Mouse (Mus musculus) gastrocnemius, postnatal 14 days (tissue): ENCODE data around the gene Klhl29. TPM values are rescaled to one million over a fixed set of nuclear protein-coding genes. Genes with fewer than 3 reads are reported as not detected.
A peak's percentile ranks its signal among the peaks of the same experiment; 100 is the strongest.

ENCODE experiments used
- DNase-seq: peaks from one replicate; pipeline ENCODE4 v3.0.0; 2021; ENCODE audit warnings: mixed read lengths
- intact Hi-C: fragments of 180-260 bp; cut with DNase I; formaldehyde crosslinking; loops from one replicate; pipeline ENCODE4 v1.15.1; 2025; ENCODE audit warnings: low total_unique reads
- total RNA-seq, 2 experiments: library from RNA; stranded (reverse); gene quantifications; 2 replicates each; pipeline ENCODE4 v1.2.3; 2021

Gene Klhl29
- total RNA-seq, 2 experiments from 2014 or later = 3.5 to 3.9 TPM

DNA sequence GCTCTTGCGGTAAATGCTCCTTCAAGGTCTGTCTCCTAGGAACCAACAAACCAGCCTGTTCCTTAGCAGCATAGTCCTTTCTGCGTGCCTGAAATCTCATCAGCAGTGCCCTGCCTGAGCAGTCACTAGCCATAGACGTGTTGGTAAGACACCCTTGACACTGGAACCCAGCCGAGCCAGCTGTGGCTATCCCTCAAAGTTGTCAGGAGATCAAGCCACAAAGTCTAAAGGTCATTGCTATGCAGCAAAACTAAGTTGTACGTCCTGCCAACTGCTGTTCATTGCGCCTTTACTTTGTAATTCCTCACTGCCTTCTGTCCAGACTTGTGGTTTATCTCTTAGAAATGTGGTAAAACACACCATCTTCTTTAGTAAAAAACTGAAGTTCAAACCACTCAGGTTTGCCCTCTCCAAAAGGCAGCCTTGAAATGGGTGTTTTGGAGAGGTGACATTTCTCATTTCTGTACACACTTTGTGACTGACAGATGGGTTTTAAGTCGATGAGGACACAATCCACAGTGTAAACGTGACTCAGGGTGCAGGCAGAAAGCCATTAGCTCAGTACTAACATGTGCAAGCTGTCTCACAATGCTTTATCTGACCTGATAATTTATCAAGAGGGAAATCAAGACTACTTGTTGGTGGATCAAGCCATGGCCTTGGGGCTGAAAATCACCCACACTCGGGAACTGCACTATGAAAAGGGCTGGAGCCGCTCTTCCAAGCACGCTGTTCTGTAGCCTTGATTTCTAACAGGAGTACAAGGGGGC is 171.2 kb downstream of the Klhl29 start:
- peak; percentile 85 for DNase-seq
- intact Hi-C loops = no loop called here

DNA sequence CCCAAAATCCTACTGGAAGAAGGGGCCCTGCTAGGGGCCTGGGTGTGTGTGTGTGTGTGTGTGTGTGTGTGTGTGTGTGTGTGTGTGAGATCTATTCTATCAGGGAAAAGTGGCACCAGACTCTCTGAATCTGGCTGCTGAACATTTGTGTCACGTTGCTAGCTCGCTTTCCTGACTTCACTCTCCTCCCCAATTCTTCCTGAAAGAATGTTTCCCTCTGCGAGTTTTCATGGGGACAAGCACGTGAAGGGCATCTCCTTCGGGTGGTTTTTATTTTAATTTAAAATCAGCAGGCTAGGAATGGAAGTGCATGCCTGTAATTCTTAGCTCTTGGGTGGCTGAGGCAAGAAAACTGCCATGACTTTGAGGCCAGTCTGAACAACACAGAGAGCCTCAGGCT is 172.1 kb downstream of the Klhl29 start:
- intact Hi-C loops = no loop called here
- DNase-seq = no peak

DNA sequence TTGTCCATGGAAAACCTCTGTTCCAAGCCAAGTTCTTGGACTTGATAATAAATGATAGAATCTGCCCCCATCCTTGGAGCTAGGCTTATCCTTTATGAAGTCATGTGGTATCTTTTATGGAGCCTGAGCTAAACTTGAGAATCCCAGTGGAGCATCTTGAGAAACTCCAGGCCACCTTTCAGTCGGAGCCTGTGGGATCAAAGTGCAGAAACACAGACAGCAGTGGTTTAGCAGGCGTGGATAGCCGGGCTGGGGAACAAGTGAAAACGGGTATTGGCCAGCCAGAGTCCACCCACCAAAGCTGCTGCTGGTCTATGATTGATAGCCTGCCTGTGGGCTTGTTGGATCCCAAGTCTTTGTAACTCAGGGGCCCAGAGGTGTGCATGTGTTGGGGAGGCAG is 177.2 kb downstream of the Klhl29 start:
- no peak for DNase-seq
- intact Hi-C loops = no loop called here

DNA sequence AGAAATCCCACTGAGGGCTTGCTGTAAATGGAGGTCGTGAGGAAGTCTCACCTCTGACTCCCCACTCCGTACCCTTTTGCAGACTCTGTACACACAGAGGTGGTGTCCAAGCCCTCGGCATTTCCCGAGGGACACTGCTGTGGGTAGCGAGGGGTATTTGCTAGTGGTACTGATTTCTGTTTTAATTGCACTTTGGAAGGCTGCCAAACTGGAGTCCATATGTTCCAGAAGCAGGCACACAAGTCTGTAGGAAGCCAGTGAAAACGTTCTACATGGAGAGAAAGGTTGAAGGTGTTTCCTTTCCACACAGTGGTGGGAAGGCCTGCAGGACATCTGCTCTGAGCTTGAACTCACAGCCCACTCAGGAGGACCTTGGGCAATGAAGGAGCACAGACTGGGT is 181.3 kb downstream of the Klhl29 start:
- intact Hi-C loops = no loop called here
- no peak for DNase-seq

DNA sequence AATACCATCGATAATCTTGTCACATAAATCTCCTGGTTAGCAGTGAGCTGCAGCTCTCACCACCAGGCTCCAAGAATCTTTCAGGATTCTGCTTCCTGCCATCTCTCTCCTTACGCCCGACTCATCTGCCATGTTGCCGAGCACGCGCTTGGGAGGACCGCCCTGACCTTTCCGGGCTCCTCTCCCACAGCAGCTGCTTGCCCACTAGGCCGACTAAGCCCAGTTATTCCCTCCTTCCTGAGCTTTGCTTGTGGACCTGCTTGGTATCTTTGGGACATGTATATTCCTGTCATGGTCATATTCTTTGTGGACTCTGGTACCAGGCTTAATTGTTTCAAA is 183.1 kb downstream of the Klhl29 start:
- intact Hi-C loops = no loop called here
- peak; percentile 56 for DNase-seq

DNA sequence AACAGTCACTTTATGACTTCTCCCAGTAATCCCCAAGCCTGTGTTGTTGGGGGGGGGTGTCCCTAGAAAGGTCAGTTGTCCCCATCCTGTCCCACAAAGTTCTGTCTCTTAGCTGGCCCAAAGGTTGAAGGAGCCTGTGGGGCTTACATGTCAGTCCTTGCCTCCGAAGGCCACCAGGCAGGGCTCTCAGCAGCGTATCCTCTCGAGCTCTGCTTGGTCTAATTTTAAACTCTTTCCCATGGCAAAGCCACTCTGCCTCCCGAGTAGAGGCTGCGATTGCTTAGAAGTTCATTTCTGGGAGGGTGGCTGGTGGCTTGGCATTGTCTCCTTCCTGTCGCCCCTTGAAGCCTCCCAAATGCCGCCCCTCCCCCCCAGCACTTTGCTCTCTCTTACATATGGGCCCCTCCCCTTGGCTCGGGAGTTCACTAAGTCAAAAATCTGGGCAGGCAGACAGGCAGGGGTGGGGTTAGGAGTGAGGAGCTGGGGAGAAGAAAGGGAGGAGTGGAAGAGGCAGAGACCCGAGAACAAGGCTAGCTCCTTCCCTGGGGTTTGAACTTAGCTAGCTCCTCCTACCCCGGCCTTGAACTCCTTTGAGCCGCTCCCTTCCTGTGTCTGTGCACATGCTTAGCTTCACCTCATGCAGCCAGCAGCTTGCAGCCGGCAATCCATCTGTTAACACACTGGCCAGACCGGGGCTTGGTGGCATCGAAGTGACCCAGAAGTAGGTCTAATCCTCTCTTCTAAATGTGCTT is 183.7 kb downstream of the Klhl29 start:
- peak; percentile 81 for DNase-seq
- intact Hi-C loops = no loop called here

DNA sequence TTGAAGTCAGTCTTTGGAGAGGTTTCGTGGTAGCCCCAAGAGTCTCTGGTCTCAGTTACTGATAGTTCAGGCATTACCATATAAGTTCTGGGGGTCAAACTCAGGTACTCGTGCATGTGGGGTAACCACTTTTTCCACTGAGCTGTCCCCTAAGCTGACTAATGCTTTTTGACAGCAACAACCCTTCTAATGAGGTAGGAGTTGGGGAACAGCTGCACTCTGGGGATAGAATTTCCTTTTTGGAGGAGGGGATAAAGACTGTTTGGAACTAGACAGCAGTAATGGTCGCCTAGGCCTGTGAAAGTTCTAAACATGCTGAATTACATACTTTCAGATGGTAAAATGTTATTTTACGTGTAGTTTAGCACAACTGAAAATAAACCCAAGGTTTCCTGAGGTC is 184.3 kb downstream of the Klhl29 start:
- DNase-seq = no peak
- intact Hi-C loops = no loop called here

DNA sequence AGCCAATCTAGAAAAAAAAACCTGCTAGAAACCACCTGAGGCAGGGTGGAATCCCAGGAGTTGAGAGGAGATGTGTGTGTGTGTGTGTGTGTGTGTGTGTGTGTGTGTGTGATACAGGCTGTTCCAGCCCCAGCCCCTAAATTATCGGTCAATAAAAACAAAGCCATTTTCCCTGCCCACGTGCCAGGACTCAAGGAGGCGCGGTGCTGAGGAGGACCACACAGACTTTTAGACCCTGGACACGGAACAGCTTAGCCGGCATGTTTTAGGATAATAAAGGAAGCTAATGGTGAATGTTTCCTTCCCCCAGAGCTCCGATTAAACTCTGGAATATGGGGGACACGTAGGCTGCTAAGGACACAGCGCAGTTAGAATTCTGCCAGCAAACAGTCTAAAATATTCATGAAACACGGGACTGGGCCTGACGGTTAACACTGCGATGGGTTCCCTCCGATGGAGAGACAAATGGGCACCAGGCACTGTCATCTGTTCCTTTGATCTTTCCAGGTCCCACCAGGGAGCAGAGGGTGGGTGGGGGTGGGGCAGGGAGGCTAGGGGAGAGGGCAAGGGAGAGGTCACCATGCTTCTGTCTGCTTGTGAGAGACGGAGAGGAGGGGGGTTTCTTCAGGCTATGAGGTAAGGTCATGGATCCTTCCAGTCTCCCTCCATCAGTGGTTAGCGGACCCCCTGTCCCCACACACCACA is 185.9 kb downstream of the Klhl29 start:
- intact Hi-C loops = no loop called here

DNA sequence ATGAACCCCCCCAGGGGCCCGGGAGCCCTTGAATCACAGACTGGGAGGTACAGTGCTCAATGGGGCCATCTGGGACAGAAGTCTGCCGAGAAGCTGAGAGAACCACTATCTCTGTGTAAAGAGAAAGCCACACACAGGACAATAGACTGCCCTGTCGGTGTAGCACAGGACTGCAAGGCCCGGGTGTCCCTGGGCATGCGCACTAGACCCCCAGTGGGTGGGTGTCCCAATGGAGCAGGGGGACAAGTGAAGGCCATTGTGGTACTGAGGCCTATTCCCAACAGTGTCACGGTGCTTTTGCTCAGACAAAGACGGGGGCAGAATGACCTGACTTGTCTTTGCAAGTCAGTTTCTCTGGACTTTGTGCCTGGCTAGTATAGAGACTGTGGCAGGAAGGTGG is 186.6 kb downstream of the Klhl29 start:
- intact Hi-C loops = no loop called here

More for the DNA sequence above, 185.9 kb downstream of the Klhl29 start:
- DNase-seq = no peak

DNA sequence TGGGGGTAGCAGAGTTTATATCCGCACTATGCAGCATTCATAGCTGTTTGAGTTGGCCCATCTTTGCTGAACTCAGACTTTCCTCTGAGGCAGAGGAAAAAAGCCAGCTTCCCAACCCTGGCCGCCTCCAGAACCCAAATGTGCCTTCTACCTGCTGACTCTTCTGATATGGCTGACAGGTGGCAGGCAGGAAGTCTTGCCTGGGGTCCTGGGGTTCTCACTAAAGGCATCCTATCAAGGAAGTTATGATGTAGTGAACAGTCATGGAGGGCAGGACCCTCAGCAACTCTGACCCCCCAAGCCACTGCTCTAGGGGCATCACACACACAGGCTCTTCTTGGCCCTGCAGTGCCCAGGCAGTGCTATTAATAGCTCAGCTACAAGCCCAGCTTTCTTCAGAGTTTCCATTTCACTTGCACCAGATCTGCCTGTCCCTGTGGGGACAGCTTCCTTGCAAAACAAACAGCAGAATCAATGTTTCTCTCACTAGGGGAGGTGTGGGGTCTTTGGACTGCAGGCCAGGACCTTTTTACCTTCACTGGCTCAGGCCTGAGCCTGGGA is 187.6 kb downstream of the Klhl29 start:
- no peak for DNase-seq
- intact Hi-C loops = no loop called here

More for the DNA sequence above, 186.6 kb downstream of the Klhl29 start:
- DNase-seq = no peak

DNA sequence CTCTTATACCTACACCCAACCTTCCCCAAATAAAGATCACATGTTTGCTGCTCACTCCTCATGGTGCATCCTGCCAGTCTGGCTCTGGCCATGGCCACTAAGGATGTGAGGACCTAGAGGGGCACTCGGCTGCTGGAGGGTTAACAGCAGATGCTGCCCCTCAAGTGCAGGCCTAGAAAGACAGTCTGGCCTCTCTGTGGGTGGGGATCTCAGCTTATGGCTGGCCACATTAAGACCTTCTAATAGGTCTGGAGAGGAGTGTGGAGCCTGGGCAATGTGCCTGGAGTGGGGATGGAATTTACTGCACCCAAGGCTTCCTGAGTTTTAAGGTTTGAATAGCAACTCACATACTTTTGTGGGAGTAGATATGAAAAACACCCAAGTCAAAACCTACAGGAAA is 188.8 kb downstream of the Klhl29 start:
- intact Hi-C loops = no loop called here
- DNase-seq = peak; percentile 45

DNA sequence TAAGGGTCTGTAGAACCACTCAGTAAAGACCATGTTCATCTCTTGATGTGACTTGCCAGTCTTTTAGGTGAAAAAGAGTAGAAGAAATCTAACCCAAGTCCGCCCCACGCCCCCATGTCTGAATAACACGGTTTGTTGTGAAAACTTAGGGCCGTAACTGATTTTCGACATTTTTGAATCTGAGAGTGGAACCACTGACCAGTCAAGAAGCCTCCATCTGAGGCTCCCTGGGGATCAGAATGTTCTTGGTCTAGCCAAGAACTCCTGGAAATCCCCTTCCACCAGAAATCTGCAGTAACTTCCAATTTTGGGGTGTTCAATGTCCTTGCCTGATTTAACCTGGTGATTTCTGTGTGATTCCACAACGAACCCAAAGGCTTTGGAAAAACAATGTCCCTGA is 189.9 kb downstream of the Klhl29 start:
- DNase-seq = no peak
- intact Hi-C loops = no loop called here

DNA sequence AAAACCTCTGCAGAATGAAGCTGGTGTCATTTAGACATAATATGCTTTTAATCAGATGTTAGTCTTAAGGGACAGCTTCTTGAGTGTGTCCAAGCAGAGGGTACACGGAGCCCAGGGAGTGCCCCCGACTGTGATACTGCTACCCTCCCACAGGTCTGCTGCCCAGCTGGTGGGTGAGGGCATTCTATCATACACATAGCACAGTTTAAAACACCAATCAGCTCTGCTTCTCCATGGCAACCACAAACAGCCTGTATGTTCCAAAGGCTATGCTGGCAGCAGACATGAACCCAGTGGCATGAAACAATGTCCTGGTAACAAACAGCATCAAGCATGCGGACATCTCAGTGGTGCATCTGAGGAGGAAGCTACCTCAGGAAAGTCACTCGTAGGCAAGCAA is 192.9 kb downstream of the Klhl29 start:
- no peak for DNase-seq
- intact Hi-C loops = no loop called here

DNA sequence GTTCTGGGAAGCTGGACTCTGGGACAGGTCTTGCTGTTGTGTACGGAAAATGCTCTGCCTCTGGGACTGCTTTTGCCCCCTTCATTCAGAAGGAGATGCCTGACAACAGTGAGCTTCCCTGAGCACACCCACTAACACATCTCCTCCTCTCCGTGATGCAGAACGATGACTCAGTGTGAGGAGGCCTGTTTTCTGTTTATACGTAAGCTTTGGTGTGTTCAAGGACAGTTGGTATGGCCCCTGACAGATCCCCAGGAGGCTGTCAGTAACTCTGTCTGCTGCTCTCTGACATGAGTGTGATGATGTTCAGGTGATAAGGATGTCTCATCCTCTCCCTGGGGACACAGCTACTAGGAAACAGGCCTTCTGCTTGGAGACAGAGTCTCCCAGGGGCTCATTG is 193.3 kb downstream of the Klhl29 start:
- no peak for DNase-seq
- intact Hi-C loops = no loop called here

DNA sequence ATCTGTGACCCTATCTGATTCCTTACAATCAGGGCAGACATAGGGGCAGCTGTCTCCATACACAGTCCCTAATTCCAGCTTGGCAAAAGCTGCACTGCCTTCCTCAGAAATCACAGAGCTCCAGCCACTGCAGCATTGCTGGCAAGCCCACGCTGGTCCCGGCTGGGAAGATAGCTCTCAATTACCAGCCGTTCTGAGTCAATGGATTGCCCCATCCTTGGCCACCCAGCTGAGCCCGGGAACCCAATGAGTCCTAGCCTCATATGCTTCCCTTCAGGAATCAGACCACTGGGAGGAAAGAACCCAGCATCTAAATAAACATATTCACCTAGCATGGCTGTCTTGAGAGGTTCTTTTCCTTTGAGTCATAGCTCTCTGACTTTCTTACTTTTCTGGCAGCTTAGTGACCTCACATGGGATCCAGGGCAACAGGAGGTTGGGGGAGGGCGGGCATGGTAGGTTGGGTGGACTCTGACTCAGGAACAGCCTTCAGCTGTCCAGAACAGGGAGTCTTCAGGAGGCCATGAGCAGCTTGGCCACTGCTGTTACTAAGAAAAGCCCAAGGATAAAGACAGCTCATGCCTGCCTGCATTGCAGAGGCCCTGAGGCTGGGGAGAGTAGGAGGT is 198.7 kb downstream of the Klhl29 start:
- DNase-seq = peak; percentile 47

DNA sequence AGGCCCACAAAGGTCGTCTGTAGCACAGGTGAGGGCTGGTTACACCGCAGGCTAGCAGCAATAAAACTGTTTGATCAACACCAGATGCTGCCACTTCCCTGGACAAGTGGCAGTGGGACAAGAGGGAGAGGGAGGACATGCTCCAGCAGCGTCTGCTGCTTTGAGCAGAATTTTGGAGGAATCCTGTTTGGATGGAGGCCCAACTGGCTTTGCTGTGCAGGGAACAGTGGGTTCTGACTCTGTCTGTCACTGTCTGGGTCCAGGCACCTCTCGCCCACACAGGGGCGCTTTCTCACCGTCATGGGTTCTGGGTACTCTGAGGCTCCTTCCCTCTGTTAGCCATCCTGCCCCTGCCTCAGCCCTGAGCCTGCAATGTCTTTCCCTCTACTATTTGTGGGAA is 209.3 kb downstream of the Klhl29 start:
- intact Hi-C loops = no loop called here
- DNase-seq = peak; percentile 42

More for the DNA sequence above, 198.7 kb downstream of the Klhl29 start:
- intact Hi-C loops = no loop called here

DNA sequence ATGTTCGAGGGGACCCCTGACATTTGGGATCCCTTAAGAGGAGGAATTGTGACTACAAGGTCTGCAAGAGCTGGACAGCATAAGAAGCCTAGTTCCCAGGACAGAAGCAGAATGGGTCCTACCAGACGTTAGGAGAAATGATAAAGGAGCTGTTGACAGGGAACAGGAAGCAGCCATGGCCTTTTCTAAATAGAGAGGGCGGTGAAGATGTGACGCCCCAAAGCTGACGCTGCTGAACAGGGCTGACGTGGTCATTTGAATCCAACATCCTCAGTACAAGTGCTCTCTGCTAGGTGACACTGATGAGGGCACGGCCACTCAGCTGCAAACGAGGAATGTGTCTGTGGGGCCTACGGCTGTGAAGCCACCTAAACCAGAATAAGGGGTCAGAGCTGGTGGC is 210.1 kb downstream of the Klhl29 start:
- no peak for DNase-seq
- intact Hi-C loops = no loop called here

DNA sequence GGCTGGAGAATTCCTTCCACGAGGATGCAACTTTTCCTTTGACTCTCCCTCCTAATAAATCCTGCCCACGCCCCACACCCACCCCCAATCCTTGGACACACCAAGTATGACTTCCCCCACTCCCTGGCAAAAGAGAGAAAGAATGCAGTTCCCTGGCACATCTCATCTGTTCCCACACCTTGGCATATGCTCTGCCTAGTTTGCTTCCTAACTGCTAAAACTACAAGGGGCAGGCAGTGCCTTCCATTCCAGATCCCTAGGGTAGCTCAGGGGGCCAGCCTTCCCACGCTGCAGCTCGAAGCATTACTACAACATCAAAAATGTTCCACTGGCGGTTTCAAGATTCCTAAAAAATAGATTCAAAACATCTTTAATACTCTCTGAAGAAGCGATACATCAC is 212.8 kb downstream of the Klhl29 start:
- no peak for DNase-seq
- intact Hi-C loops = no loop called here

DNA sequence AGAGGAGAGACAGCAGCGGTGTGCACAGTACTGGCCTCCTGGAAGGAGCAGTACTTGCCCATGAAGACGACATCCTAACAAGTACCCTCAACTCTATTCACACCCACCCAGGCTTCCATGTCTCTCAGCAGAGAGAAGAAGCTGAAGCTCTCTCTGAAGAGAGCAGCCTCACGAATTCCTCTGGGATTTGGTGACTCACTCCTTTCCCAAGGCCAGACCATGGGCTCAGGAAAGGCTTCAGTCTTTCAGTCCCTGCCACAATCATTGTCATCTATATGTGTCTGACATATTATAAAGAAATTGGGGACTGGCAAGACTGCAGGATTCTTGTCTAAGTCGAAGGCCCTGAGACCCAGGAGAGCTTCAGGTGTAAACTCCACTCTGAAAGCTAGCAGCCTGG is 213.9 kb downstream of the Klhl29 start:
- no peak for DNase-seq
- intact Hi-C loops = no loop called here

DNA sequence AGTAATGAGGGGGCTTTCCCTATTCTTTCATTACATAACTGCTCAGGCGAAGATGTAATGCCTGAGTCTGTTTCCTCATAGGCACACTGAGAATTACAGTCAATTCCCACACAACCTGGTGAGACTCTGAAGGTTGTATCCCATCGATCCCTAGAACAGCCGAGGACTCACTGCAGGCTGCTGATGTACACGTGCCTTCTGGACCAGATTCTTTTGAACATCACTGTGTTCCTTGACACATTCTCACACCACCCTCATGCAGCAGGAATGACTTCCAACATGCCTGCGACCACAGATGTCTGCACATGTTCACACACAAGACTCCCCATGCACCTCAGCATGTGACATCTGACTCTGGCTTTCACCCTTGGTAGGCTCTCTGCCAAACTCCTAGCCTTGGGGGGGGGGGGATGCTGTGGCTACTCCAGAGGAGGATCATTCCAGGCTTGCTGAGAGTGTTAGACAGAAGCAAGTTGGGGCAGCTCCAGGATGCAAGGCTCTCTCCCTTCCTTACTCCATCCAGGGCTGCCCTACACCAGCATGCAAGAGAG is 217.5 kb downstream of the Klhl29 start:
- intact Hi-C loops = no loop called here
- no peak for DNase-seq
